Mouse (Mus musculus): ENCODE data around the gene Naglu. TPM values are rescaled to one million over a fixed set of nuclear protein-coding genes. Genes with fewer than 3 reads are reported as not detected.

Gene Naglu
- polyA plus RNA-seq (2017; shearing (Covaris generic)): 7.1 TPM

DNA sequence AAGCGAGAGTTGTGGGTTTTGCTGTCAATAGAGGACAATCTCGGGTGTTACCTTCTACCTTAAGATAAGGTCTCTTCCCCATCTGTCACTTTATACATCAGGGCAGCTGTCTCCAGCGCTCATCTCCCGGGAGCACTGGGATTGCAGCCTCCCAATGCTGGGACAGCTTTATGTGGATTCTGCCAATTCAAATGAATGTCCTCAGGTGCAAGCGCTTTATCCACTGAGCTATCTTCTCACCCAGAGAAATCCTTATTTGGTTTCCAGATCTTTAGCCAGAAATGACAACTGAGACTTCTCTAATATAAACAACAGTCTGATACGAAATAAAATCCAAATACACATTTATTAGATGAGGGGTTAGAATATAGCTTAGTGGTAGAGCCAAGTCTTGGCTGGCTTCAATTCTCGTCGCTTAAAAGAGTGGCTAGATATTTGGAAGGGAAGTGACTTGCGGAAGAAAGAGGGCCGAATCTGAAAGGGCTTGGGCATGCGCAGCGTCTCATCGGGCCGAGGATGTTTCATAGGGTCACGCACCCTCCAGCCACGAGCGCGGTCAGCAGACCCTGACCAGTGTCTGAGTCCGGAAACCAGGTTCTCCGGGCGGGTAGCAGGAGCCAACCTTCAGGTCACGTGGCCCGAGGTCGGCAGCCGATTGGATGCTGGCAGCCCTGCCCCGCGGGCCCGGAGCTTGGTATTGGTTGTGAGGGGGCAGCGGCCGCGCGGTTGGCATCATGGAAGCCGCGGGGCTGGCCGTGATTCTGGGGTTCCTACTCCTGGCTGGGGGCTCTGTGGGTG lies at the start of gene Naglu:
Naglu (plus strand) TSS at position 622 of the 798 bp plus-strand sequence.

DNA sequence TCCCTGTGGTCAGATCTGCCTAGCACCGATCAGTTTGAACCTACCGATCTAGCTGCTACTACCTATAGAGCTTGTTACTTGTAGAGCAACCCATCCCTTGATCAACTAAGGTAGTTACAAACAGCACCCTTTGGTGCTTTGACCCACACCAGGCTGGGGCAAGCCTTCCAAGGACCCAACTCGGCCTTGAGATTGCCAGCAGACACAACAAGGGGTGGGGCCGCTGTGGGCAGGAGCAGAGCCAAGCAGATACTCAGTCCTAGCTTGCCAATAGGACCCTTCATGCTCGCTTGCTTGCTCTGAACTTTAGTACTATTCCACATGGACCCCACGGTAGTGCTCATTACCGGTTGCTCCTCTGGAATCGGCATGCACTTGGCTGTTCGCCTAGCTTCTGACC lies 8.3 kb downstream of the Naglu start, which contains the start of gene Hsd17b1:
Hsd17b1 (plus strand) TSS at position 291 of the 400 bp plus-strand sequence.

GRCm38 (mm10) chr11:101082208-101083082 lies 12.6 kb downstream of the Naglu start, which contains the start of gene Coasy:
Coasy (plus strand) TSS chr11:101082565.

GRCm38 (mm10) chr11:101086756-101087681 lies 17.2 kb downstream of the Naglu start, which contains the start of gene Mlx:
Mlx (plus strand) TSS chr11:101087277.

GRCm38 (mm10) chr11:101095314-101096024 lies 25.7 kb downstream of the Naglu start, which contains the start of gene Psmc3ip:
Psmc3ip (minus strand) TSS chr11:101095436.

DNA sequence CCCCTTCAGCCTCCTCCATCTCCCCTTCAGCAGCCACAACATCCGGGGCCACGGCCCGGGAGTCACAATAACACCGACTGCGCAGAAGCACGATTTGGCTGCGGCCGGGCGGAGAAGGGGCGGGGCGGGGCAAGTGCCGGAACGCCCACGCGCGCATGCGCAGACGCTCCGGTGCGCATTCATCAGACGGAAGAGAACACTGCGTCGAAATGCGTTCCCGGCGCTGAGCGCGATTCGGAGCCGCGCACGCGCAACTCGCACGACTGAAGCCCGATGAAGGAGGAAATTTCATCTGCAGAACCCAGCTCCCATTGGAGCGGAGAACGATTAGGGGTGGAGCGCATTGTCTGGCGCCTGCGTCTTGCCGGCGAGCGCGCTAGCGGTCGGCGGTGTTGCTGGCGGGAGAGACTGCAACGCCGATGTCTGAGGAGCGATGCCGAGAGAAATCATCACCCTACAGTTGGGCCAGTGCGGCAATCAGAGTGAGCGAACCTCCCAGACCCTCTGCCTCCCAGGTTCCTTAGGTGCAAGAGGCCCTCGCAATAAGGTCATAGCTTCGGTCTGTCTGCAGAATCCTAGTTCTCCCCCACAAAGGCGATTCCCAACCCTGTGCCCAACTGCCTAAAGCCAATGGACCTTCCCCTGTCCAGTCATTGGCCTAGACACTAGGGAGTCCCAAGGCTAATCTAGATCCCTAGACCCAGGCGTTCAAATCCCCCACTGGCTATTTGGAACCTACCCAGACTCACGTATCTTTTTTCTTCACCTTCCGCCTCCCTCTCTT lies 50.1 kb downstream of the Naglu start, which contains the start of the genes Retreg3 and Tubg1:
Retreg3 (minus strand) TSS at position 133 of the 784 bp plus-strand sequence.
Tubg1 (plus strand) TSS at position 178 of the 784 bp plus-strand sequence.

Other genes starting within 250 kb of the Naglu start
- 293 TPM for gene Stat5b, start 219.3 kb upstream of the Naglu start, polyA plus RNA-seq (2017; shearing (Covaris generic))
- 161 TPM for gene Stat5a, start 210.7 kb upstream of the Naglu start, polyA plus RNA-seq (2017; shearing (Covaris generic))
- gene Stat3, start 130.5 kb upstream of the Naglu start, polyA plus RNA-seq (2017; shearing (Covaris generic)): 338 TPM
- gene Cavin1, start 99.1 kb upstream of the Naglu start, polyA plus RNA-seq (2017; shearing (Covaris generic)): not detected
- 1.00 TPM for gene Atp6v0a1, start 60.6 kb upstream of the Naglu start, polyA plus RNA-seq (2017; shearing (Covaris generic))
- gene Hsd17b1, start 8.4 kb downstream of the Naglu start, polyA plus RNA-seq (2017; shearing (Covaris generic)): not detected
- gene Coasy, start 12.6 kb downstream of the Naglu start, polyA plus RNA-seq (2017; shearing (Covaris generic)): 7.8 TPM
- 56.1 TPM for gene Mlx, start 17.3 kb downstream of the Naglu start, polyA plus RNA-seq (2017; shearing (Covaris generic))
- gene Psmc3ip, start 25.4 kb downstream of the Naglu start, polyA plus RNA-seq (2017; shearing (Covaris generic)): 4.1 TPM
- gene Retreg3, start 49.9 kb downstream of the Naglu start, polyA plus RNA-seq (2017; shearing (Covaris generic)): 58.4 TPM
- gene Tubg1, start 49.9 kb downstream of the Naglu start, polyA plus RNA-seq (2017; shearing (Covaris generic)): 12.5 TPM
- gene Tubg2, start 85.9 kb downstream of the Naglu start, polyA plus RNA-seq (2017; shearing (Covaris generic)): 1.1 TPM
- 0.21 TPM for gene Cntnap1, start 100.5 kb downstream of the Naglu start, polyA plus RNA-seq (2017; shearing (Covaris generic))
- 0.15 TPM for gene Plekhh3, start 101.3 kb downstream of the Naglu start, polyA plus RNA-seq (2017; shearing (Covaris generic))
- 0.94 TPM for gene Ccr10, start 105.4 kb downstream of the Naglu start, polyA plus RNA-seq (2017; shearing (Covaris generic))
- gene Ezh1, start 156.5 kb downstream of the Naglu start, polyA plus RNA-seq (2017; shearing (Covaris generic)): 82.5 TPM
- not detected for gene Ramp2, start 176.0 kb downstream of the Naglu start, polyA plus RNA-seq (2017; shearing (Covaris generic))
- gene Vps25, start 183.7 kb downstream of the Naglu start, polyA plus RNA-seq (2017; shearing (Covaris generic)): 78.1 TPM
- gene Wnk4, start 190.6 kb downstream of the Naglu start, polyA plus RNA-seq (2017; shearing (Covaris generic)): 0.62 TPM
- gene Cntd1, start 209.0 kb downstream of the Naglu start, polyA plus RNA-seq (2017; shearing (Covaris generic)): not detected
- gene Coa3, start 209.1 kb downstream of the Naglu start, polyA plus RNA-seq (2017; shearing (Covaris generic)): 41.6 TPM
- 194 TPM for gene Becn1, start 232.3 kb downstream of the Naglu start, polyA plus RNA-seq (2017; shearing (Covaris generic))
- 157 TPM for gene Psme3, start 246.2 kb downstream of the Naglu start, polyA plus RNA-seq (2017; shearing (Covaris generic))